Mouse (Mus musculus) right cerebral cortex, adult 2 months (tissue): ENCODE measurements at regions not wholly inside any gene's neighbourhood (a gene's known extent, or its start where the extent isn't known, plus 50 kb on each side); places are given as distances from the start of the nearest gene placed in this dataset.
A peak's percentile ranks its signal among the peaks of the same experiment; 100 is the strongest.

Experiments used
- DNase-seq, 2 experiments: peaks; one replicate each; pipeline ENCODE4 v3.0.0; 2021 to 2022; ENCODE audit warnings: low spot score in 2 of 2

DNA sequence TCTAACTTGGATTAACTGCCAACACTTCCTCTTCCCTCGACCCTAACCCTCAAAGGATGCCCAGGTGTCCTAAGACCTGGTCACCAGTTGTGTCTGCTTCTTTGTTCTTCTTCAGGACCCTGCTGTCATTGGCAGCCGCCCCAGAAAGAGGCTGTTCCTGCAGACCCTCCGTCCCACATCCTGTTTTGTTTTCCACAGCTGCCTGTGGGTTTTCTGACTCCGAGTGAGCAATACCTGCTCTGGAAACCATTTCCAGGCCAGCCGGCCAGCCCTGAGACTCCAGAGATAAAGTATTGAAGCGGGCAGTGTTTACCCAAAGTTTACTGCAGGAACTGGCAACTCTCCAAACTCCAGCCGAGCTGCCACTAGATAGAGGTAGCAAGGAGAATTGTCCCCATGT lies 337.2 kb upstream of the Noct start:
- DNase-seq: no peak

DNA sequence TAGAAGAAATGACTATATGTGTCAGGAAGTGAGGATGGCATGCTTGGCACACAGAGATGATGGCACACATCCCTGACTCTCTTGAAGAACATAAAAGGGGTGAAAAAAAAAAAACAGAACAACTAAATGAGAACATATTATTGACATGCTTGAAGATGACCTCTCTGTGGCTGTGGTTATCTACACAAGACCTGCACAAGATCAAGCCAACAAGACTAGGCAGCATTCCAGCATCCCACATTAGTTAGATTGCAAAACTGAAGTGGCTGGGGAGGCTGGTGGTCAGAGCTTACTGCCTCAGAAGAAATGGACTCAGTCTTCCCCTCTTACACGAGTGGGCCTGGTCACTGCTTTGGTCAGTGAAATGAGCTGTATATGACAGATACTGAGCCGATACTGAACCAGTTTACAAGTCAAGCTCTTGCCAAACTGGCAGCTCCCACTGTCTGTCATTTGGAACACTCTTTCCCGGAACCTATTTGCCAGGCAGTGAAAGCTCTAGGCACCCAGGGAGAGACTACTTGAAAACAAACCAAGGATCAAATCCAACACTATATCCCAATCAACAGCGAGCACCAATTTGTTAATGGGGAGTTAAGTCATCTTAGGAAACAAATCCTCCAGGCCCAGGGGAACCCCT lies 335.6 kb upstream of the Noct start:
- no peak for DNase-seq

DNA sequence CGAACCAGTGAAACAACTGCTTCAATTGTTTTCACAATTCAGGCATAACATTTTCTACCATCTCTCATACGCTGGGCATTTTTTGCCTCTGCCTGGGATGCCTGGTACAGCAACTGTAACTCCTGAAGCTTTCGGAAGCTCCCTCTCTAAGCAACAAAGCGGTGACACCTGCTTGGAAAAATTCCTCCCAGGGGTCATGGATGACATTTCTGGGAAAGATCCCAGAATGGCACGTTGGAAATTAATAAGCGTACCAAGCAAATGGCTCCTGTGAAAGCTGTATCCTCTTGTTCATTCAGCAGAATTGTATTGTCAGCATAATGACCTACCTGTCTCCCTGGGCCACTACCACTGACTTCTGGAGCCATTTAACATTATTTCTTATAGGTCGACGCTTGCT lies 333.7 kb upstream of the Noct start:
- no peak for DNase-seq

DNA sequence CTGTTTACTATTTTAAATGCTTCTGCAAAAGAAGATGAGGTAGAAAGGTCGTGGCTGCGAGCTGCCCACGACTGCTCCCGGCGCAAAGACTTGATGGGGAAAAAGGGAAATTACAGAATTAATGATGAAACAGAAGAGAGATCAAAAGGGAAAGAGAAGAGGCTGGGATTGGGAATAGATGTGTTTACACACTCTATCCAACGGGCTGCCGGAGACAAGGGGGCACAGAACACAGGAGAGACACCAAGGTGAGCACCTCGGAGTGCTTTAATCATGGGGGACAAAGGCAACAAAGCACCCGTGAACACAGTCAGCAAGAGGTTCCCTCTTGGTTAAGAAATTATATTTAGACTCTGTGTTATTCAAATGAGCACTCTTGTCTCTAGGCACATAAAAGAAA lies 326.1 kb upstream of the Noct start:
- DNase-seq: no peak

DNA sequence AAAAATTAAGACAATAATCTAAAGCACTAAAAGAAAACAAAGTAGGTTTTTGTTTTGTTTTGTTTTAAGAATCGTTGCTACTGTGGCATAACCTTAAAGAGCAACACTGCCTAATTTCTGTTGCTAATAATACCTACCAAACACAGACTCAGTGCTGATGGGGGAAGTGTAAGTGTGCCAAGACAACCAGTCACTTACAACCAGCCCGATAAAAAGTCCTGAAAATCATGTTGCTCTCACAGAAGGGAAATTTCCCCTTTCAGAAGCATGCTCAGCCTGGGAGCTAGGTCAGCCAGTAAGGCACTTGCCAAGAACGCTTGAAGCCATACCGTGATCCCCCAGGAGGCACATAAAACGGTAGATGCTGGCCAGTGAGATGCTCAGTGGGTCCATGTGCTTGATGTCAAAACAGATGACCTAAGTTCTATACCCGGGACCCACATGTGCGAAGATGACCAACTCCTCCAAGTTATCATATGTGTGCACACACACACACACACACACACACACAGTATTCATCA lies 324.4 kb upstream of the Noct start:
- DNase-seq: no peak

DNA sequence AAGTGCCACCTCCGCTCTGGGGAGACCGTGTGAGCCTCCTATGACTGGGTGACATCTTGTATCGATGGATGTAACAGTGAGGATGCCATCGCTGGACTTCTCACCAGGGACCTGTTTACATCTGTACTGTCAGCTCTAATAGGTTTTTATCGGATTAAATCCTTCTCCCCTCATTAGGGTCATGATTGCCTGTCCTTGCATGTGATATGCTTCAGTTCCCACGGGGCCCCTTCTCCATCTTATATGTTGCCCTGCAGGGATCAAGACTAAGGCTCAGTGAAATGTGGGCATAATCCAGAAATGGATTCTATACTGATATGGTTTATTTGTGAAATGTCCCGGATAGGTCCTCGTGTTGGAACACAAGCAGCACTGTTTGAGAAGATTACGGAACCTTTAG lies 323.7 kb upstream of the Noct start:
- no peak for DNase-seq

DNA sequence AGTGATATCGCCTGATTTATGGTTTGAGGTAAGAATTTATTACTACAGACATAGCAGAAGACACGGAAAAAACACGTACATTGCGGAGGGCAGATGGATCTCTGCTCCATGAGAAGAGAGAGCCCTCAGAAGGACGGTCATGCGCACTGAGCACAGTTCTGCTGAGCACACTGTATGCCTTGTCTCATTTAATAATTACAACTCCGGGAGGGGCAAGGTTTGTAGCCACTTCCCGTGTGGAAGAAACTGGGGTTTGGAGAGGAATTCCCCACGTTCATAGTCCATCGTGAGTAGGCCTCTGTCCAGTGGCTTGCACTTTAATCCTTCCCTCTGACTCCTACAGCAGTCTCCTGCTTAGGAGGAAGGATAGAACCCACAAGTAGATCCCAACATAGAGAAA lies 322.9 kb upstream of the Noct start:
- no peak for DNase-seq

DNA sequence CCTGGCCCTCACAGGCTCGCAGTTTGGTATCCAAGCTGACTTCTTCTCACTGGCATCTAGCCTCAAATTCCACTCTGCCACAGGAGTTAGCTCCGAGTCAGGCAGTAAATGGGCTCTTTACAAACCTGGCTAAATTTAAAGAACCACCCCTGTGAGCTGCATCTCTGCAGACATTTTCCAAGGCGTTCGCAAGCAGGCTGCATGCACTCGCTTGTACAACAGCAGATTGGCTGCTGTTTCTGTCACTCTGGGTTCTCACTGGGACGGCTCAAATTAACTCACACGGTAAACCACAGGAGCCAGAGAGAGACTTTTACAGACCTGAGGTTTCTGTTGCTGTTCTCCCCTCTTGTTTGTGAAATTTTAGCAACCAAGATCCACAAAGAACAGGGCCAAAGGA lies 321.3 kb upstream of the Noct start:
- peak; percentile 68 for DNase-seq

DNA sequence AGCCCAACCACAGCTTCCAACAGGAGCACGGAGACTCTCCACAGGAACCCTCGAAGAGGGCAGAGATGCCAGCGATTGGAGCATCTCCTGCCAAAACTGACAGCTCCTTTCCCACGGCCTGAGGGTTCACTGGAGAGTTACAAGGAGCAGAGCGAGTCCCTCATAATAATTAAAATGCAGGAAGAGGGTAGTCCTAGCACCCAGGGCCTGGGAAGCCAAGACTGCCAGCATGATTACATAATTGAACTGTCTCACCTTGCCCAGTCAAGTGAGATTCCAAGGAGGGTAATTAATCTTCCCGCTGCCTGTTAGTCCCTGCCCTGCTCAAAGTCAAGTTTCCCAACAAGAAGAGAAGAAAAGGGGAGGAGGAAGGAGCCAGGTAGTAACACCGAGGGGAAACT lies 319.5 kb upstream of the Noct start:
- DNase-seq: no peak

DNA sequence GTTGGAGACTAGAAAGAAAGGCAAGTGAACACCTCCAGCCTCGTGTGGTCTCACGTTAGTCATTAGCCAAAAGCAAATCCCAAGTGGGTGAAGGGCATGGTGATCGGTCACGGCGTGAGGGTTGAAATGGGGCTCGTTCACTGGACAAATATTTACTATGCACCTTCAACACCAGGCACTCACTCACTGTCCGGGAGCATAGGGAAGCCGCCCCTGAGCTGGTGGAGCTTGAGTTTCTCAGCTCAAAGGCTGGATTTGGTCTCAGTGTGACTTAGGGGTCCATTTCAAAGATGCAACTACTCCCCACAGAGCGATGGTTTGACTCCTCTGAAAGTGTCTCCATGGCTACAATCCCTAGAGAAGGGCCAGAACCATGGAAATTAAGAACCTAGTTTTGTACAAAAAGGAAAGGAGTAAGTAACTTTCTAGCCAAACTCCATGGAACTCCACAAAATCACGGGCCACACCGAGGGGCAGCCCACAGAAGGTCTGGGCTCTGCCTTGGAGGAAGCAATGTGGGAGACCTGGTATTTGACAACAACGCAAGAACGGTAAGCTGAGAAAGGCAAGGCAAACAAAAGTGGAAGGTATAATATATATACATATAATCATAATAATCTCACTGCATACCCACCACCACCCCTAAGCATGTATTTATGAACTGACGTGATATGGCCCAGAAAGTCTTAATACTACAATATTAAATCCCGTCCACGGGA lies 318.8 kb upstream of the Noct start:
- DNase-seq: no peak

DNA sequence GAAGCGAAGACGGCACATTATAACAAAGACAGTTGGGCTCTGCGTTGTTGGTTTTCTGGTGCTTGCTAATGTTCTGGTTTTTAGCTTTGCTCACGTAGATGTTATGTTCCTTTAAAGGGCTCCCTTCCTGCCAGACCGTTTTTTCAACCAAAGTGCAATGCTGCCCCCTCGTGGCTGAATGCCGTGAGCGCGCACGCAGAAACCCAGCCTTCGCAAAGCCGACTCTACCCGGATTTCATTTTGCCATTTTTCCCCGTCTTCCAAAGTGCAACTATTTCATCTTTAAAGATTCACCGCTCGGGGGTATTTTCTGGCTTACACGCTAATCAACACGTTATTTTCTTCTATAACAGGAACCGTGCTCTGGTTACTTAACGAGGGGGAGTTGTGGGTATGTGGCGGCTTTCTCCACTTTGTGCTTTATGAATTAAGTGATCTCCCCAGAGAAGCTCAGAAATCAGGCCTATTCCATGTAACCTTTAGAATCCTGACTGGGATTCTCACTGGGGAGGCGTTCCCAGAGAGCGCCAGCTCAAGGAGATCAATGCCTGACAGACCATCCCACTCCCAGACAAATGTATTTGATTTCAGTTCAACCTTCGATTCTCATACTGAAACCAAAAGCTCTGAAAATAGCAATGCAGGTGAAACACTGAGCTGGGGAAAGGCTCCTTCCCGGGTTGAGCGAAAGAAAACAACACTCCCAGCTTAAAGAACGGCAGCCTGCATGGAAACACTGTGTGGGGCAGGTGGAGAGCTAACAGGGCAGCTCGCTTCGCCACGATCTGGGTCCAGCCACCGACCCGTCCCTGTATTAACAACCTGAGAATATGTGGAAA lies 318.0 kb upstream of the Noct start:
- DNase-seq: peak; percentile 95 to 99

DNA sequence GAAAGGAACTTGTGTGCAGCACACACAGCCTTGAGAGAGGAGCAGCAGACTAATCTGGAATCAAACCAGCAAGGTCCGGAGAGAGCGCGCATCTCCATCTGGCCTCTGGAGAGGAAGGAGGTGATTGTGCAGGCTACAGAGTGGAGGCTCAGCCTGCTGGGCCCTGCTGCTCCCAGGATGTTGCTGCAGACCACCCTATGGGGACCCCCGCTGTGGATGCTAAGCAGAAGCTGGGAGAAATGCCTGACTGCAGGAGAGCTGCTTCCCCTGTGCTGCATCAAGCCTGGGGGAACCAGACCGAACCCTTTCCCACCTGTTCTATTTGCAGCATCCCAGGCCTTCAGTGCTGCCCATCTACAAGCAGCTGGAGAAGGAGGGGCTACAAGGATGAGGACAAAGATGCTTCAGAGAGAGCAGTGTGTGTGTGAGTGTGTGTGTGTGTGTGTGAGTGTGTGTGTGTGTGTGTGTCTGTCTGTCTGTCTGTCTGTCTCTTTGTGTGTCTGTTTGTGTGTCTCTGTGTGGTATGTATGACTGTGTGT lies 311.2 kb upstream of the Noct start:
- no peak for DNase-seq

DNA sequence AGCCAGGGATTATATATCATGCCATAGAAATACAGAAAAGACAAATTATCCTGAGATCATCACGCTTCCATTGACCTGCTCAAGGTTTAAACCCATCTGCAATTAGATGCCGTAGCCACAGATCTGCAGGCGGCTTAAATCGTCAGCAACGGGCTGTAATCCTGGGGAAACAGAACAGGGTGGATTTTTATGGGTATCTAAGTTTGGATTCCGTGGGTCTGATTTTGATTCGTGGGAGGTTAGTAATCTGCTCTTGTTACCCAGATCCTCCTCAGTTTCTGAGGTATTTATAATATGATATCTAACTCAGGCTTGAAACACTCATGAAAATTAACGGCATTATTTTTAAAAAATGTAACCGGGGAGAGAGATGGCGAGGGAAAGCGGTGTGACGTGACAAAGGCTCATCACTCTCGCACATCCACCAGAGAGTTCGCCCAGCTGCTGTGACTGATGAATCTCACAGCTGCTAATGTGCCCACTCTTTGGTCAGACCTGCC lies 309.3 kb upstream of the Noct start:
- peak in 1 of 2 experiments; percentile 37 for DNase-seq

DNA sequence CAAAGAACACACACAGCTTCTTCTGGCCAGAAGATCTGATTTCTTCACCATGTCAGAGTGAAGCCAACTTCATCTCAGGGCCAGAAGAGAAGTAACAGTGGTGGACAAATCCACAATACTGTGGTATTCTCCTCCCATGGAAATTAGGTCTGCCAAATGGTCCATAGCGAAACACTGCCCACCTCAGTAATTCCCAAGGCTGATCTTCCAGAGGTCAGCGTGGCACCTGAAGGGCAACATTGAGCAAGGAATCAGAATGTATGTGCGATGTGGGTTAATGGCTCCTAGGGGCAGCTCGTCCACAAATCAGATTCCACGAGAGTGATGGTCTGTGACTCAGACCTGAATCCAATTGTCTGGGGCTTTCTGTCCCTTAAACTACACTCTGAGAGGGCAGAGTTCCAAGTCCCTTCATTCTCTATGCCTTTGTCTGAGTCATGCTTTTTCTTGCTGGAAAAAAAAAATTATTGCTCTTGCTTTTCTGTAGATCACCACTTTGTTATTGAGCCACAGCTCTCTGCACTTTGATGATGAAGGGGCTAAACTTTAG lies 307.9 kb upstream of the Noct start:
- DNase-seq: no peak

DNA sequence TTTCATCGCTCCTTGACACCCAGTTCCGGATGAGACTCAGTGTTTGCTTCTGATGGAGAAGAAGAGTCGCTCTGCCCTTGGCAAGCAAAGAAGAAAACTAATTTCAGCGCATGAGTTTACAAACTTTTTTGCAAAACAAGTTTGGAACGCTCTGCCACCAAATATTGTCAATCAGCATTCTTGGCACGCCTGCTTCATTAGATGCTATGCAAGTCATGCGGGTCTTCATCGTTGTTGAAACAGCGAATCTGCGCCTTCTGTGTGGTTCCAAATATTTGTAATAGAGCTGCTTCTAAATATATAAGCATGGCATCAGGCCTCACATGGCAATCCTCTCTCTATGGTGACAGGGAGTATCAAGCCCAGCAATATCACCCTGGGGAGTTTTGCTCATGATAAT lies 301.9 kb upstream of the Noct start:
- no peak for DNase-seq

DNA sequence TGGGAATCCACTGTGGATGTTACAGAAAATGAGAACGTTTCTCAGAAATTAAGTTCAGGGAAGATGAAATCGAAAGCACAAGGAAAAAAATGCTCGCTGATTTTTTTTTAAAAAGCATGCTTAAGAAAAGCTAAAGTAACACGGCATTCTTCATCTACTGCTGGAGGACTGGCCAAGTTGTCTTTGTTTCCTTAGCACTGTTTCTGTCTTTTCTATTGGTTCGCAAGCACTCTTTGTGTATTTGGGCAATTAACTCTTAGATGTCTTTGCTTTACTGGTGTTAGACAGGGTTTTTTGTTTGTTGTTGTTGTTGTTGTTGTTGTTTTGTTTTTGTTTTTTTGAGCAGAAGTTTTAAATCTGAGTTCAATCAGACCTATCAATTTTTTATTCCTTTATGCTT lies 301.4 kb upstream of the Noct start:
- no peak for DNase-seq

DNA sequence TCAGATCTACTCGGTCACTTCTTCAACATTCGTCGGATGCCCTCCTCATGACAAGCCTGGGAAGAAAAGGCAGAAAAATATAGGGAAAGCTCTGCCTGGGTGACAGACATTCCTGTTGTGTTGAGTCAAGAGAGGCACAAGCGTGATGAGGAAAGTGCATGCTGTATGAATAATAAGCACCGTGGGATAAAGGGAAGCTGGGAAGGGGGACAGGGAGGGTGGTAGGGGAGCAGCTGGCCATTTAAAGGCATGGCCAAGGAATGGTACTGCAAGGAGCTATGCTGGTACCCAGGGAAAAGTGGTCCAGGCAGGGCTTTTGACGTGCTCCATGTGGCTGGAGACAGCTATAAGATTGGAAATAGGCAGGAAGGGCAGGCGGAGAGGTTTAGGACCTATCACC lies 300.9 kb upstream of the Noct start:
- no peak for DNase-seq

DNA sequence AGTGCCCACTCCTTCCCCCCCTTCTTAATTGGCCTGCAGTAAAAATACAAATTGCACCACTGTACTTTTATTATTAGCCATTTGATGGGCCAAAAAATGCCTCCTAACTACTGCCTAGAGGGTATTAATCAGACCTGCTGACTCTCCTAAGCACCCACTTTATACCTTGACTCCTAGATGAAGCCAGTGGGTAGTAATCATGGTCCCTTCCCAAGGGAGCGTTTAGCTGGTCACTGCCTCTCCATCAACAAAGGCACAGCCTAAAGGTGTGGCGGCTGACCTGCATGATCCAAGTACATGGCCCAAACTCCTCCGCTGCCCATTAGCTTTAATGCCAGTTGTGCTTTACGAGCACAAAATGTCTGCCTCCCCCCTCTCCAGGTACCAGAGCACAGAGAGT lies 296.9 kb upstream of the Noct start:
- no peak for DNase-seq

DNA sequence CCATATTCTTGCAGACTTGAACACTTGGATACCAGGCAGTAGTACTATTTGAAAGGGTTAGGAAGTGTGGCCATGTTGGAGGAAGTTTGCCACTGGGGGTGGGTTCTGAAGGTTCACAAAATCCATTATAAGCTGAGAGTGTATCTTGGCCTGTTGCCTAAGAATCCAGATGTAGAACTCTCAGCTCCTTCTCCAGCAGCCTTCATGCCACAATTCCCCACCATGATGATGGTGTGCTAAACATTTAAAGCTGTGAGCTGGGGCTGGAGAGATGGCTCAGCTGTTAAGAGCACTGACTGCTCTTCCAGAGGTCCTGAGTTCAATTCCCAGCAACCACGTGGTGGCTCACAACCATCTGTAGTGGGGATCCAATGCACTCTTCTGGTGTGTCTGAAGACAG lies 295.2 kb upstream of the Noct start:
- DNase-seq: no peak

DNA sequence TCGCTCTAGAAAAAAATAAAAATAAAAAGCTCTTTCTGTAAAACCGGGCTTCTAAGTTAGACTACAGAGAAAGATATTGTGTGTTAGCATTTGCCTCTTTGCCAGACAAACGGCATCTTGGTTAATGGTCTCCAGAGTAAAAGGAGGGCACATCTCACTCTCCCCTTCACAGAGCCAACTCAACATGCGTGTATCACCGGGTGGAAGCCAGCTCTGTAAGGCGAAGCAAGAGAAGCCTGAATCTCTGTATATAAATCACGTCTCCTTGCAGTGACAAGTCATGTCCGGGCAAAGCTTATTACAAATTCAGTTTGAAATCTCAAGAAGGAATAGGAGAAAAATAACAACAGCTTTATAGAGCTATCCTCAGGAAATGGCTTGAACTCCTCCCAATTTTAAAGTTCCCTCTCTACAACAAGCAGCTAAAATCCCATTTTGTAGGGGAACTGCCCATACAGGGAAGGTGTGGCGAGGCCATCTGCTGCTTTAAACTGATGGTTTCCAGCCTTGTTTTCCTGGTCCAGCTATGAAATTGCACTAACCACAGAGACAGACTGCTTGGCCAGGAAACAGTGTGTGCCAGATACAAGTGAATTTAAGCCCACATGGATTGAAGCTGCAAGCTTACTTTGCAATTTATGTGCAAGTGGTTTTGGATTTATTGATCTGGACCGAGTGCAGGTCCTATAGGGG lies 291.7 kb upstream of the Noct start:
- DNase-seq: no peak

DNA sequence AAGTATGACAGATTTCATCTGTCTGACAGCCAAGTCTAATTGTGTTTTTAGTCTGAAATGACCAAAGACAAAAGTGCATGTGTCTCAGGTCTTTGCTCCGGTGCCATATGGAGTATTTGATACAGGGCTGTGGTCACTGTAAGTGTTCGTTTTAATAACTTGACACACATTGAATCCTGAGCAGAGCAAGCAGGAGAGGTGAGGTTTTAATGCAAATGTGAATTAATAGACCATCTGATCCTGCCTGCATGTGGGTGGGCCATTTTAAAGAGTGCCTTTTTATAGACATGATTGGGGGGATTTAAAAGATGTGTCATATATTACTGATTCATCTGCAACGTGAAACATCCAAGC lies 291.2 kb upstream of the Noct start:
- DNase-seq: no peak
